Mouse (Mus musculus) kidney, postnatal 0 days (tissue): ENCODE measurements around the gene Golga5. TPM values are rescaled to one million over a fixed set of nuclear protein-coding genes. Genes with fewer than 3 reads are reported as not detected.

ENCODE experiments used
- ATAC-seq: fragments of 200-750 bp; cut with Nextera tagmentation; replicated peaks from 2 replicates; pipeline ENCODE4 v1.8.0; 2017; ENCODE audit warnings: low read depth, moderate number of reproducible peaks, moderate TSS enrichment, moderate library complexity; ENCODE audit not compliant: low FRiP score
- DNase-seq: peaks from one replicate; pipeline ENCODE4 v3.0.0-alpha.2; 2016; ENCODE audit warnings: low spot score
- H3K27ac ChIP-seq: fragments of 300-500 bp; sonication (generic); 2 replicates; pipeline ENCODE4 v1.5.1; 2014; ENCODE audit warnings: mild to moderate bottlenecking
- H3K27me3 ChIP-seq: fragments of 300-500 bp; sonication (generic); 2 replicates; pipeline ENCODE4 v1.6.1; 2014; ENCODE audit warnings: low read length, mixed read lengths; ENCODE audit not compliant: insufficient read depth
- H3K36me3 ChIP-seq: fragments of 300-500 bp; sonication (generic); 2 replicates; pipeline ENCODE4 v1.6.1; 2014; ENCODE audit warnings: low read length, mixed read lengths; ENCODE audit not compliant: insufficient read depth
- H3K4me1 ChIP-seq: fragments of 300-500 bp; sonication (generic); replicated peaks from 2 replicates; pipeline ENCODE4 v1.6.1; 2014; ENCODE audit warnings: antibody characterized with exemption, low read length, mixed read lengths; ENCODE audit not compliant: insufficient read depth
- H3K4me2 ChIP-seq: fragments of 300-500 bp; sonication (generic); 2 replicates; pipeline ENCODE4 v1.6.1; 2014; ENCODE audit warnings: mild to moderate bottlenecking, low read length, moderate library complexity, mixed read lengths
- H3K4me3 ChIP-seq: fragments of 300-500 bp; sonication (generic); replicated peaks from 2 replicates; pipeline ENCODE4 v1.5.1; 2014; ENCODE audit warnings: low read depth, low read length
- H3K9ac ChIP-seq: fragments of 300-500 bp; sonication (generic); 2 replicates; pipeline ENCODE4 v1.6.1; 2014; ENCODE audit warnings: low read depth, low read length
- H3K9me3 ChIP-seq: fragments of 300-500 bp; sonication (generic); replicated peaks from 2 replicates; pipeline ENCODE4 v1.6.1; 2016; ENCODE audit warnings: low read length, inconsistent platforms, mixed read lengths
- CTCF ChIP-seq: IDR thresholded peaks from 2 replicates; pipeline ENCODE4 v1.5.1; 2016; ENCODE audit warnings: antibody characterized with exemption, low read depth, mild to moderate bottlenecking, moderate library complexity
- WGBS: fragments of 180-500 bp; shearing (Covaris S2); extraction: QIAGEN DNeasy Blood & Tissue Kit; methylation state at CpG from one replicate; pipeline ENCODE4 v1.1.7; 2014; 5-methylcytosine and 5-hydroxymethylcytosine counted together
- polyA plus RNA-seq: library from polyadenylated mRNA; unstranded; fragments of >200 nt; fragmentation: Nextera tagmentation; extraction: Ambion mirVana; gene quantifications from 2 replicates; pipeline ENCODE4 v1.2.1, GENCODE M21; 2015

The Golga5 gene
- polyA plus RNA-seq: 36.4 and 38.7 TPM in 2 replicates

DNA sequence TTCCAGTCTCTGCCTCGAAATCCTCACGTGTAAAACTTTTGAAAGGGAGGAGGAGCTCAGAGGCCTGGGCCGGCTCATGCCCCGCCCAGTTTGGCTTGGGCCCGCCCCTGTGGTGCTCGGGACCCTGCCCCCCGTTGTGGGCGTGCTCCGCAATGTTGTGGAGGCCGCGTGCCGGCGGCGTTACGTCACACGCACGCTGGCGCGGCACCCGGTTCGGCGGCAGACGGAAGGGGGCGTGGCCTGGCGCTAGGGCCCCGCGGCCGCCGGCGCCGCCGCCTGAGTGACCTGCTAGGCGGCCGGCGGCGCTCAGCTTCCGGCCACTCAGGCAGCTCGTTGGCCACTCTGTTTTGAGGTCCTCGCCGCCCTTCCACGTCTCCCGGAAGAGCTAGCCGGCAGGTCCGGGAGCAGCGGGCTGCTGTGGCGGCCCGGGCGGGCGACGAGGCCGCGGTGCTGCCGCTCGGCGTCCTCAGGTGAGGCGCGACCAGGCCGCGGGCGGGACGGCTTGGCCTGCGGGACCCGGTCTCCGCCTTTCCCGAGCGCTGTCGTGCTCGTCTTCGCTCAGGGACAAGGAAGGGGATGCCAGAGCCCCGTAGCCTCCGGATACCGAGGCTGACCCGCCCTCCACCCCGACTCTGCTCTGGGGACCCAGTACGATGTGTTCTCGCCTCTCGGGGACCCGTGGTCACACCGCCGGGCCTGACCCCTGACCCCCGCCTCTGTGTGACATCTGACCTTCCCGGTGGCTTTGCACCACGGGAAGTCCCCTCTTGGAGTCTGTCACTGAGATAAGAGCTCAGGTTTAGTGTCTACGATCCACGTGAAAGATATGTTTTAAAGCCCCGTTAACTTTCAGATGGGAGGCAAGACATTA is at the start of gene Golga5:
Golga5 (plus strand) TSS at position 242 of the 871 bp plus-strand sequence.
- under 1% methylated on average over 67 of the region's 86 CpGs for WGBS
- Histone ChIP-seq H3K27me3 (no peaks in the 10 kb centered on the region), H3K4me3 (peak within 1 kb of the TSS; percentile 98), H3K36me3 (peaks cover 4% of the 10 kb centered on the region), H3K27ac (peak within 1 kb of the TSS; percentile 91), H3K4me1 (0 out of 2 replicates have a peak, but pooled peaks cover 3% of the 10 kb centered on the region), H3K4me2 (peak within 1 kb of the TSS; percentile 80), H3K9ac (peak within 1 kb of the TSS; percentile 88), H3K9me3 (no peaks in the 10 kb centered on the region)
- DNase-seq (peak; percentile 98), ATAC-seq (peak; percentile 99)
- TF ChIP-seq CTCF: no peak

- Histone ChIP-seq H3K4me2 (no peak overlapping the region), H3K36me3 (0 out of 2 replicates have a peak, but pooled peaks cover 4% of the 10 kb centered on the region), H3K9me3 (no peaks in the 10 kb centered on the region), H3K4me1 (no peaks in the 10 kb centered on the region), H3K27me3 (no peaks in the 10 kb centered on the region), H3K4me3 (no peak overlapping the region), H3K27ac (peak overlapping the region; percentile 81), H3K9ac (no peak overlapping the region)
- ATAC-seq (no peak), DNase-seq (no peak)
- 51% methylated on average over 3 of the region's 3 CpGs for WGBS
- TF ChIP-seq CTCF: no peak
Measured at GRCm38 (mm10) chr12:102419544-102419943, 49.4 kb upstream of the Golga5 start.

DNA sequence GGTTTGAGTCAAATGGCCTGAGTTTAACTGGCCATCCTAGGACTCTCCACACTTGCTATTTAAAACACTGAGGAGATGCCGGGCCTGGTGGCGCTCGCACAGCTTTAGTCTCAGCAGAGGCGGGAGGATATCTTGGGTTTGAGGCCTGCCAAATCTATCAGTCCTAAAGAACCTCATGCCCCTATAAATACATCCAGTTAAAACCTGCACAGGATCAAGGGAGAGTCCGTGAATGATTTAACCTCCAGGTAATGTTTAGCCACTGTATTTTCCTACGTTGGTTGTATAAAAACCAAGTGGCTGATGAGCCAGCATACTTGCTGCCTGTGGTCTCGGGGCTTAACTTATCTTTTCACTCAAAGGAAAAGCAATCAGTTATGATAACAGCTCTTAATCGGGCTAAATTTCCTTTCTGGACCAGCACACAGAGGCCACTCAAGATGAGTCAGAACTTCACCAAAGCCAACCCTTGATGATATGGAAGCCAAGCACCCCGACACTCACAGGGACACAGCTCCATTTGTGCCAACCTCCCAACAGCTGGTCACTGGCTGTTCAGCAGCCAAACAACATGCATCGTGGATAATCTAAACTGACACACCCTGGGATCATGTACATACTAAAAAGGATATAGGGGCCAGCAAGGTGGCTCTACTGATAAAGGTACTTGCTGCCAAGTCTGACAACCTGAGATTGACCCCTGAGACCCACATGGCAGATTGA is 48.6 kb upstream of the Golga5 start:
- Histone ChIP-seq H3K27ac (peak overlapping the region; percentile 81), H3K4me2 (no peak overlapping the region), H3K9ac (no peak overlapping the region), H3K4me3 (no peak overlapping the region), H3K27me3 (no peaks in the 10 kb centered on the region), H3K4me1 (no peaks in the 10 kb centered on the region), H3K36me3 (0 out of 2 replicates have a peak, but pooled peaks cover 4% of the 10 kb centered on the region), H3K9me3 (no peaks in the 10 kb centered on the region)
- ATAC-seq (peak; percentile 30; the same call in 1 of the 2 replicates), DNase-seq (no peak)
- no peak for TF ChIP-seq CTCF
- WGBS: 69% methylated on average over 10 of the region's 10 CpGs

GRCm38 (mm10) chr12:102422065-102422464 is 46.9 kb upstream of the Golga5 start:
- no peaks in the 10 kb centered on the region for H3K9me3 ChIP-seq
- no peaks in the 10 kb centered on the region for H3K27me3 ChIP-seq
- H3K4me1 ChIP-seq: no peaks in the 10 kb centered on the region
- DNase-seq (no peak), ATAC-seq (peak; percentile 63)
- TF ChIP-seq CTCF: no peak
- no peak overlapping the region for H3K4me2 ChIP-seq
- 74% methylated on average over 6 of the region's 6 CpGs for WGBS
- peaks cover 7% of the 10 kb centered on the region; the same call in 1 of the 2 replicates for H3K36me3 ChIP-seq
- H3K9ac ChIP-seq: no peak overlapping the region
- no peak overlapping the region for H3K4me3 ChIP-seq
- H3K27ac ChIP-seq: peak overlapping the region; percentile 67; the same call in 1 of the 2 replicates

DNA sequence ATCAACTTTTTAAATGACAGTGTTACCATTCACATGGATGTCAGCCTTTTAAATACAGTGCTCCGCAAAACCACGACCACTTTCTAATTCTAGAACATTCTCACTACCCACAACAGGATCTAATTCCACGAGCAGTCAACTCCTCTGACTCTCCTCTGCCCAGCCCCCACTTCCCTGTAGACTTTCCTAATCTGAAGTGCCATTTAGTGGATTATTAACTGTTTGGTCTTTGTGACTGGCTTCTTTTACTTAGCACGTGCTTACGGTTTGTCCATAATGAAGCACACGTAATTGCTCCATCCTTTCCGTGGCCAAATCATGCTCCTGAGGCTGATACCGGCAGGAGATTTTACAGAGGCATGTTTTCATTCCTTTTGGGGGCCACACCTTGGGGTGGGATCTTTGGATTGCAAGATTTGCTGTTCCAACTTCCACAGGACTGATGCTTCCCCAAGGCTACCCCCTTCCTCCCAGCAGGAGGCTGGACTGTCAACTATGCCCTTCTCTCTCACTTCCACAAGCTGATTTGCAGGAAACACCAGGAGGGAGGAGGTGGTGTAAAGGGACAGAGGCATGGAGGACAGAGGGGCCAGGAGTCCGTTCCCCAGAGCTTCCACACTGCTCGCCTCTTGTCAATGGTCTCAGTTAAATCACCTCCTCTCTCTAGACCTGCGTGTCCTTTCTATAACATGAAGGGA is 46.2 kb upstream of the Golga5 start:
- H3K4me1 ChIP-seq: no peaks in the 10 kb centered on the region
- H3K9me3 ChIP-seq: no peaks in the 10 kb centered on the region
- H3K27ac ChIP-seq: no peak overlapping the region
- peaks cover 7% of the 10 kb centered on the region; the same call in 1 of the 2 replicates for H3K36me3 ChIP-seq
- no peak overlapping the region for H3K9ac ChIP-seq
- 0 out of 2 replicates have a peak, but pooled peaks have one; percentile 31 for ATAC-seq
- no peak overlapping the region for H3K4me3 ChIP-seq
- no peak for TF ChIP-seq CTCF
- 77% methylated on average over 11 of the region's 11 CpGs for WGBS
- H3K27me3 ChIP-seq: no peaks in the 10 kb centered on the region
- no peak overlapping the region for H3K4me2 ChIP-seq
- no peak for DNase-seq

DNA sequence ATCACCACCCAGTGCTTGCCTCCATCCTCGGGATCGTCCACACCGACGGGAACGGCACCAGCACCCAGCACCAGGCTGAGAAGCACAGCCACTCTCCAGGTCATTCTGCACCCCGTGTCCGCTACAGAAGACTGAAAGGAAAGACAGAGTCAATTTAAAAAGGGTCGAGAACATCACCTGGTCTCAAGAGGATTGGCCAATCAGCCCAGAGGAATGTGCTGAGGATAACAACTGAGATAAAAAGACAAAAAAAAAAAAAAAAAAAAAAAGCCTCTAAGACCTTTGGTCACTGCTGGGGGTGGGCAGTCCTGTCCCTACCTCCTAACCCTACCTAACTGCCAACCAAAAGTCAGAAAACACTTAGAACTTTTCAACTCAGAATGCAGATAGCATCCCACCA is 45.3 kb upstream of the Golga5 start:
- Histone ChIP-seq H3K9me3 (no peaks in the 10 kb centered on the region), H3K36me3 (peaks cover 7% of the 10 kb centered on the region; the same call in 1 of the 2 replicates), H3K27ac (no peak overlapping the region), H3K27me3 (no peaks in the 10 kb centered on the region), H3K4me1 (no peaks in the 10 kb centered on the region), H3K9ac (no peak overlapping the region), H3K4me3 (no peak overlapping the region), H3K4me2 (no peak overlapping the region)
- DNase-seq (no peak), ATAC-seq (no peak)
- no peak for TF ChIP-seq CTCF
- WGBS: 89% methylated on average over 8 of the region's 8 CpGs
